Mouse (Mus musculus): Measurements from ENCODE around the gene Lgals7. TPM values are rescaled to one million over a fixed set of nuclear protein-coding genes. Genes with fewer than 3 reads are reported as not detected.
"Not testable (repeated sequence)": the region's sequence is repeated elsewhere in the genome, so short reads cannot be mapped to it uniquely, and the experiment has no call there.

The Lgals7 gene
- total and polyA plus RNA-seq, 2 experiments from 2014 or later = 1.1 to 5.0 TPM

DNA sequence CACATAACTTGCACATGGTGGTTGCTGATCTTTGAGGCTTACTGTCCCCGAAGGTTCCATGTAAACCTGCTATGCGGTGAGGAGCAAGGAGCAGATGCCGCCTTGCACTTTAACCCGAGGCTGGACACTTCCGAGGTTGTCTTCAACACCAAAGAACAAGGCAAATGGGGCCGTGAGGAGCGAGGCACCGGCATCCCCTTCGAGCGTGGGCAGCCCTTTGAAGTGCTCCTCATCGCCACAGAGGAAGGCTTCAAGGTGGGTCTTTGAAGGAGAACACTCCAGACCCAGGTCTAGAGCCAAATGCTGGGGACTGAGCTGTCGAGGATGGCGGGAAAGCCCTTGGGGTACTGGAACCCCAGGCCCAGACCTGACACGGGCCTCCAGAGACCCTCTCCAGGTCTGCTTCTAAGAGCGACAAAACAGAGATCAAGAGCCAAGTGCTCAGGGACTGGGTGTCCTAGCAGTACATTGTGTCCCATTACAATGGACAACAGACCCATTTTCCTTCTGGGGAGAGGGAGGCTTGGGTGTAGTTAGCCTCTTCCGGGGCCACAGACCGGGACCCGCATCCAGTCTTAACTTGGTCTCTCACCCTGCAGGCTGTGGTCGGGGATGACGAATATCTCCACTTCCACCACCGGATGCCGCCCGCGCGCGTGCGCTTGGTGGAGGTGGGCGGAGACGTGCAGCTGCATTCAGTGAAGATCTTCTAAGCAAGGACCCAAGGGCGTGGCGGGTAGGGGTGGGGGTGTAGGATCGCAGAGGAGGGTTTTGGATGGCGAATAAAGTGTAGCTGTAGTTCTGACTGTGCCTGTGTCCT lies 2.0 kb downstream of the Lgals7 start:
- Histone ChIP-seq H3K9ac (replicated peaks; ENCODE audit: low read length) (no peak overlapping the region), H3K9me3 (ENCODE audit: low read length) (no peaks in the 10 kb centered on the region), H3K4me2 (ENCODE audit: low read depth, low read length) (peak overlapping the region; percentile 38), H3K4me3 (ENCODE audit: low read length) (peak overlapping the region; percentile 11; the same call in 1 of the 2 replicates), H3K27me3 (ENCODE audit: insufficient read depth, low read length) (no peaks in the 10 kb centered on the region), H3K27ac (no peak overlapping the region), H3K36me3 (ENCODE audit: insufficient read depth, low read length) (no peaks in the 10 kb centered on the region), H3K4me1 (ENCODE audit: insufficient read depth, low read length) (no peaks in the 10 kb centered on the region)
- WGBS = 47% methylated on average over 33 of the region's 33 CpGs
- peak; percentile 53 for ATAC-seq
- peak; percentile 70 for DNase-seq (ENCODE audit: low spot score)
- peak; percentile 41; the same call in 1 of the 2 replicates for TF ChIP-seq CTCF (IDR thresholded peaks at IDR 0.05; ENCODE audit: low read depth)

- Histone ChIP-seq H3K4me1 (ENCODE audit: insufficient read depth, low read length) (no peaks in the 10 kb centered on the region), H3K27ac (no peak overlapping the region), H3K9me3 (ENCODE audit: low read length) (no peaks in the 10 kb centered on the region), H3K9ac (replicated peaks; ENCODE audit: low read length) (no peak overlapping the region), H3K4me3 (ENCODE audit: low read length) (no peak overlapping the region), H3K4me2 (ENCODE audit: low read depth, low read length) (no peak overlapping the region), H3K36me3 (ENCODE audit: insufficient read depth, low read length) (no peaks in the 10 kb centered on the region), H3K27me3 (ENCODE audit: insufficient read depth, low read length) (no peaks in the 10 kb centered on the region)
- DNase-seq (ENCODE audit: low spot score) (no peak), ATAC-seq (peak; percentile 28; the same call in 1 of the 2 replicates)
- 94% methylated on average over 28 of the region's 28 CpGs for WGBS
- TF ChIP-seq CTCF (IDR thresholded peaks at IDR 0.05; ENCODE audit: low read depth) = no peak
These were observed 3.3 kb downstream of the Lgals7 start for GRCm38 (mm10) chr7:28866769-28867507.

- ATAC-seq (peak; percentile 57), DNase-seq (ENCODE audit: low spot score) (peak; percentile 71)
- WGBS = 27% methylated on average over 23 of the region's 23 CpGs
- H3K4me2 ChIP-seq (ENCODE audit: low read depth, low read length) = 0 out of 2 replicates have a peak overlapping the region, but pooled peaks have one; percentile 16
- H3K27ac ChIP-seq; H3K36me3 ChIP-seq (ENCODE audit: insufficient read depth, low read length); H3K9me3 ChIP-seq (ENCODE audit: low read length); H3K4me1 ChIP-seq (ENCODE audit: insufficient read depth, low read length); H3K4me3 ChIP-seq (ENCODE audit: low read length); H3K27me3 ChIP-seq (ENCODE audit: insufficient read depth, low read length); H3K9ac ChIP-seq (replicated peaks; ENCODE audit: low read length): not testable (repeated sequence)
- TF ChIP-seq CTCF (IDR thresholded peaks at IDR 0.05; ENCODE audit: low read depth) = peak; percentile 72
These were observed 4.1 kb downstream of the Lgals7 start for GRCm38 (mm10) chr7:28867508-28868340.

DNA sequence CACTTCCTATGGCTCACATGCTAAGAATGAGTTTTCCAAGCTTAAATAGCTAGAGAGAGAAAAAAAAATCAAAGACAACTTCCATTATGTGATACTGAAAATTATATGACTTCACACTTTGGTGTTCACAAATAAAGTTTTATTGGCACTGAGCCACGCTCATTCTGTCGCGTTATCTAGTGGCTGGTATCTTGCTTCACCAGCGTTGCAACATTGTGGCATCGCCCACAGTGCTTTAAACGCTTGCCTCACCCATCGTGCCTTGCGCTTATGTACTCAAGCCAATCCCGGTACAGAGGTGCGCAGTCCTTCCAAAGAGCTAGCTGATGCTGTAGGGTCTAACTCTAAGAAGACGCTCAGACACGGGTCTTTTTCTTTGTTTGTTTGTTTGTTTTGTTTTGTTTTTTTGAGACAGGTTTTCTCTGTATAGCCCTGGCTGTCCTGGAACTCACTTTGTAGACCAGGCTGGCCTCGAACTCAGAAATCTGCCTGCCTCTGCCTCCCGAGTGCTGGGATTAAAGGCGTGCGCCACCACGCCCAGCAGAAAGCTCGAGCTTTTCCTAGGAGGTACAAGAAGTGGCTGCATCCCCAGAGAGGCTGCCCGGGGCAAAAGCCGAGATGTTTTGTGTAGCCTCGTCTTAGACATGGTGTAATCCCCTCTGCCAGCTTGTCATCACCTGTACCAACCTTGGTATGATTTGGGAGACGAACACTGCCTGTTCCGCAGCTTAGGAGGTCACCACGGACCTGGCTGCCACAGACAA lies 7.4 kb downstream of the Lgals7 start:
- H3K4me2 ChIP-seq (ENCODE audit: low read depth, low read length) = no peak overlapping the region
- no peaks in the 10 kb centered on the region for H3K36me3 ChIP-seq (ENCODE audit: insufficient read depth, low read length)
- H3K27me3 ChIP-seq (ENCODE audit: insufficient read depth, low read length) = no peaks in the 10 kb centered on the region
- ATAC-seq (no peak), DNase-seq (ENCODE audit: low spot score) (no peak)
- no peak overlapping the region for H3K9ac ChIP-seq (replicated peaks; ENCODE audit: low read length)
- H3K4me1 ChIP-seq (ENCODE audit: insufficient read depth, low read length) = no peaks in the 10 kb centered on the region
- no peak overlapping the region for H3K27ac ChIP-seq
- 87% methylated on average over 24 of the region's 24 CpGs for WGBS
- no peak overlapping the region for H3K4me3 ChIP-seq (ENCODE audit: low read length)
- no peaks in the 10 kb centered on the region for H3K9me3 ChIP-seq (ENCODE audit: low read length)
- TF ChIP-seq CTCF (IDR thresholded peaks at IDR 0.05; ENCODE audit: low read depth) = no peak

DNA sequence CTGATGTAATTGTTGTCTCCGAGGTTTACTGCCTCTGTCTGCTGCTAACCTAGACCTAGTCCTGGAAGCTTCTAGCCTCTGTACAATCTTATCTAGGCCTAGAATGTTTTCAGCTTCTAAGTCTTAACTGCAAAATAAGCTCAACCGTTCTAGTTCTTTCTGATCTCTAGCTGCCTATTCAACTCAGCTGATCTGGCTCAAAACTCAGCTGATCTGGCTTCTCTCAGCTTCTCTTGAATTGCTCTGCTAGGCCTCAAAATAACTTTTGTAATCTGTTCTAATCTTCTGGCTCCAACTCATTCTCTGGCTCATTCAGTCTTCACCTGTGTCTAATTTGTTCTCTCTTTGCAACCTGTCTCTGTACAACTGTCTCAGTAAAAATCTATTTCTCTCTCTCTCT lies 10.9 kb downstream of the Lgals7 start:
- no peak overlapping the region for H3K4me2 ChIP-seq (ENCODE audit: low read depth, low read length)
- H3K4me3 ChIP-seq (ENCODE audit: low read length) = no peak overlapping the region
- no peak for DNase-seq (ENCODE audit: low spot score)
- WGBS = 88% methylated on average over 2 of the region's 2 CpGs
- H3K27me3 ChIP-seq (ENCODE audit: insufficient read depth, low read length) = no peaks in the 10 kb centered on the region
- H3K36me3 ChIP-seq (ENCODE audit: insufficient read depth, low read length) = no peaks in the 10 kb centered on the region
- H3K4me1 ChIP-seq (ENCODE audit: insufficient read depth, low read length) = no peaks in the 10 kb centered on the region
- TF ChIP-seq CTCF (IDR thresholded peaks at IDR 0.05; ENCODE audit: low read depth) = no peak
- H3K27ac ChIP-seq = no peak overlapping the region
- no peaks in the 10 kb centered on the region for H3K9me3 ChIP-seq (ENCODE audit: low read length)
- no peak for ATAC-seq
- no peak overlapping the region for H3K9ac ChIP-seq (replicated peaks; ENCODE audit: low read length)

DNA sequence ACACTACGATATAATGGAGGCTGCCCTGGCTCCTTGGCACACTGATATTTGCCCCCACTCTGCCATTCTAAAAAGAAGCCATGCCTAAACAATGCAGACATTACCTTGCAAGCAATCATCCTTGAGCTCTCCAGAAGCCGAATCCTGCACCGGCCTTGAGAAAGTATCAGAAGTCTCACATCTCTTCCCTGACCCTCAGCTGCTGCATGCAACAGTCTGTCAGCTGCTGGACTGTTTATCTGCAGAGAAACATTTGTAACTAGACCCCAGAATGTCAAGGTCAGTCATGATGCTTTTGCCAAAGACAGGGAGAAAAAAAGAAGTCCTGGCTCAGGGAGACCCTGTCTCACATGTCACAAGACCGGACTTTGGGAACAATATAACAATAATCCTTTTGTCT lies 12.4 kb downstream of the Lgals7 start:
- Histone ChIP-seq H3K4me2 (ENCODE audit: low read depth, low read length) (no peak overlapping the region), H3K4me1 (ENCODE audit: insufficient read depth, low read length) (no peaks in the 10 kb centered on the region), H3K27ac (no peak overlapping the region), H3K9me3 (ENCODE audit: low read length) (no peaks in the 10 kb centered on the region), H3K9ac (replicated peaks; ENCODE audit: low read length) (no peak overlapping the region), H3K4me3 (ENCODE audit: low read length) (no peak overlapping the region), H3K27me3 (ENCODE audit: insufficient read depth, low read length) (no peaks in the 10 kb centered on the region), H3K36me3 (ENCODE audit: insufficient read depth, low read length) (no peaks in the 10 kb centered on the region)
- DNase-seq (ENCODE audit: low spot score) = no peak
- ATAC-seq = no peak
- TF ChIP-seq CTCF (IDR thresholded peaks at IDR 0.05; ENCODE audit: low read depth) = no peak
- WGBS = 74% methylated on average over 4 of the region's 4 CpGs
